Mouse (Mus musculus) C2C12 (cell line): Measurements from ENCODE around the gene Gm14180.

Experiments
- CTCF ChIP-seq: IDR thresholded peaks from one replicate; pipeline ENCODE4 v1.5.1; 2011; ENCODE audit not compliant: control insufficient read depth, insufficient read depth, insufficient read length
- FOSL1 ChIP-seq: IDR thresholded peaks from one replicate; pipeline ENCODE4 v1.8.0; 2011; ENCODE audit warnings: mild to moderate bottlenecking, low read length; ENCODE audit not compliant: poor library complexity, insufficient read depth, severe bottlenecking
- MAX ChIP-seq: IDR thresholded peaks from one replicate; pipeline ENCODE4 v1.6.1; 2011; ENCODE audit warnings: mild to moderate bottlenecking, control low read depth
- MYOD1 ChIP-seq: IDR thresholded peaks from one replicate; pipeline ENCODE4 v1.6.1; 2011; ENCODE audit warnings: low read depth; ENCODE audit not compliant: control insufficient read depth, insufficient read length
- MYOG ChIP-seq: IDR thresholded peaks from one replicate; pipeline ENCODE4 v1.6.1; 2011; ENCODE audit not compliant: control insufficient read depth, insufficient read length; ENCODE audit errors: extremely low read depth
- USF1 ChIP-seq: IDR thresholded peaks from one replicate; pipeline ENCODE4 v1.6.1; 2011; ENCODE audit warnings: low read depth, mild to moderate bottlenecking, control low read depth, moderate library complexity

- TF ChIP-seq MAX, result no peak
- no peak for TF ChIP-seq MYOG
- no peak for TF ChIP-seq USF1
- no peak for TF ChIP-seq CTCF
- no peak for TF ChIP-seq MYOD1
- no peak for TF ChIP-seq FOSL1
These were observed 15.3 kb downstream of the Gm14180 start for GRCm38 (mm10) chr11:99718759-99719158.
